Mouse (Mus musculus) MEL (cell line): ENCODE measurements around the gene 0610009B22Rik. TPM values are rescaled to one million over a fixed set of nuclear protein-coding genes. Genes with fewer than 3 reads are reported as not detected.

ENCODE experiments used
- BHLHE40 ChIP-seq: IDR thresholded peaks from 2 replicates; pipeline ENCODE4 v1.6.1; 2012; ENCODE audit warnings: low read depth, mild to moderate bottlenecking, inconsistent platforms, low read length, improper control_type of control experiment, borderline replicate concordance
- EP300 ChIP-seq, 2 experiments: IDR thresholded peaks; 2 replicates each; pipeline ENCODE4 v1.6.1; 2011; ENCODE audit warnings: improper control_type of control experiment in 2 of 2, low read length in 2 of 2, low read depth in 1 of 2, mild to moderate bottlenecking in 1 of 2
- GABPA ChIP-seq: IDR thresholded peaks from 2 replicates; pipeline ENCODE4 v1.6.1; 2012; ENCODE audit warnings: low read depth, mild to moderate bottlenecking, inconsistent platforms, low read length, improper control_type of control experiment, moderate library complexity
- POLR2AphosphoS2 ChIP-seq: IDR thresholded peaks from 2 replicates; pipeline ENCODE4 v1.6.1; 2011; ENCODE audit warnings: low read length, improper control_type of control experiment
- TBP ChIP-seq: IDR thresholded peaks from 2 replicates; pipeline ENCODE4 v1.8.0; 2011; ENCODE audit warnings: low read depth, low read length, improper control_type of control experiment
- polyA plus RNA-seq, 2 experiments: library from polyadenylated mRNA; stranded (reverse) in 1 of 2; unstranded in 1 of 2; fragments of >175 nt in 1 of 2; fragments of >200 nt in 1 of 2; gene quantifications; 2 replicates each; pipeline versions ENCODE4 v1.2.1 to v1.2.4; 2012; ENCODE audit warnings: low replicate concordance in 2 of 2, low read depth in 1 of 2; ENCODE audit not compliant: insufficient read length in 2 of 2, insufficient read depth in 1 of 2, missing spikeins in 1 of 2
- total RNA-seq: library from RNA; depleted of rRNA; stranded (reverse); fragments of 300-350 nt; gene quantifications from 2 replicates; pipeline ENCODE4 v1.2.3, GENCODE M21; 2012; rRNA removed

The 0610009B22Rik gene
- total and polyA plus RNA-seq, 3 experiments: 24.4 to 37.7 TPM; not detected in 1

- TF ChIP-seq GABPA (no peak), EP300 (IDR thresholded peaks at IDR 0.05; ENCODE audit: low read depth in 1 of 2, low read length in 2 of 2) (peak in 1 of 2 experiments; percentile 50; a peak in 2 of 4 replicates), BHLHE40 (peak; percentile 67; the same call in 1 of the 2 replicates), POLR2AphosphoS2 (peak; percentile 86), TBP (peak; percentile 65; the same call in 1 of the 2 replicates)
Observed at GRCm38 (mm10) chr11:51635525-51636322, 53.0 kb downstream of the 0610009B22Rik start, which contains the start of gene Rmnd5b (continued).

Other genes starting within 250 kb of the 0610009B22Rik start
- gene Phykpl, start 104.1 kb downstream of the 0610009B22Rik start, total RNA-seq: 17.2 and 22.7 TPM in 2 replicates
- gene Phykpl, start 104.1 kb downstream of the 0610009B22Rik start, polyA plus RNA-seq: 10 to 100 TPM in 1 of 2 experiments, not detected in 1; 23.0 TPM
- 894 and 908 TPM in 2 replicates for gene Hnrnpab, start 82.0 kb downstream of the 0610009B22Rik start, total RNA-seq
- 1,000 to 10,000 TPM in 1 of 2 experiments, 100 to 1,000 TPM in 1; 184 to 1,104 TPM for gene Hnrnpab, start 82.0 kb downstream of the 0610009B22Rik start, polyA plus RNA-seq
- 588 and 649 TPM in 2 replicates for gene Nhp2, start 69.1 kb downstream of the 0610009B22Rik start, total RNA-seq
- gene Nhp2, start 69.1 kb downstream of the 0610009B22Rik start, polyA plus RNA-seq: 1,000 to 10,000 TPM in 1 of 2 experiments, 100 to 1,000 TPM in 1; 739 to 6,489 TPM
- gene Rmnd5b, start 53.0 kb downstream of the 0610009B22Rik start, total RNA-seq: 52.5 and 55.1 TPM in 2 replicates
- 10 to 100 TPM in 1 of 2 experiments, not detected in 1; 63.0 TPM for gene Rmnd5b, start 53.0 kb downstream of the 0610009B22Rik start, polyA plus RNA-seq
- gene N4bp3, start 38.0 kb downstream of the 0610009B22Rik start, total RNA-seq: 6.9 and 7.1 TPM in 2 replicates
- gene N4bp3, start 38.0 kb downstream of the 0610009B22Rik start, polyA plus RNA-seq: 10 to 100 TPM in 1 of 2 experiments, not detected in 1; 11.5 TPM
- 0.39 and 0.56 TPM in 2 replicates for gene D930048N14Rik, start 37.9 kb downstream of the 0610009B22Rik start, total RNA-seq
- 1 to 10 TPM in 1 of 2 experiments, not detected in 1; 2.1 TPM for gene D930048N14Rik, start 37.9 kb downstream of the 0610009B22Rik start, polyA plus RNA-seq
- gene Sec24a, start 74.8 kb upstream of the 0610009B22Rik start, total RNA-seq: 5.3 TPM in 2 replicates
- 10 to 100 TPM; 14.1 to 38.2 TPM for gene Sec24a, start 74.8 kb upstream of the 0610009B22Rik start, polyA plus RNA-seq
- 99.0 and 104 TPM in 2 replicates for gene Sar1b, start 74.8 kb upstream of the 0610009B22Rik start, total RNA-seq
- gene Sar1b, start 74.8 kb upstream of the 0610009B22Rik start, polyA plus RNA-seq: 100 to 1,000 TPM in 1 of 2 experiments, not detected in 1; 124 TPM
- 4.5 and 5.4 TPM in 2 replicates for gene Jade2, start 168.8 kb upstream of the 0610009B22Rik start, total RNA-seq
- 10 to 100 TPM in 1 of 2 experiments, not detected in 1; 13.0 TPM for gene Jade2, start 168.8 kb upstream of the 0610009B22Rik start, polyA plus RNA-seq